Mouse (Mus musculus) brain, adult 2 months (tissue): ENCODE data around the gene Naa35.

Source experiments
- DNase-seq: peaks from one replicate; pipeline ENCODE4 v3.0.0; 2011; ENCODE audit warnings: low read depth, low spot score

Naa35 gene

GRCm38 (mm10) chr13:59637800-59638199 lies 52.7 kb downstream of the Naa35 start:
- peak; percentile 50 for DNase-seq

GRCm38 (mm10) chr13:59639368-59640177 lies 54.5 kb downstream of the Naa35 start:
- no peak for DNase-seq

GRCm38 (mm10) chr13:59640178-59640440 lies 55.0 kb downstream of the Naa35 start:
- DNase-seq, result peak; percentile 96

GRCm38 (mm10) chr13:59642818-59643217 lies 57.8 kb downstream of the Naa35 start:
- no peak for DNase-seq

GRCm38 (mm10) chr13:59645491-59645890 lies 60.4 kb downstream of the Naa35 start:
- no peak for DNase-seq

- peak; percentile 60 for DNase-seq
These were observed 61.7 kb downstream of the Naa35 start for GRCm38 (mm10) chr13:59646674-59647244.

GRCm38 (mm10) chr13:59647484-59647883 lies 62.4 kb downstream of the Naa35 start:
- no peak for DNase-seq

GRCm38 (mm10) chr13:59648598-59648997 lies 63.5 kb downstream of the Naa35 start:
- peak; percentile 91 for DNase-seq

- DNase-seq, result no peak
These were observed 64.7 kb downstream of the Naa35 start for GRCm38 (mm10) chr13:59649781-59650180.

- DNase-seq, result peak; percentile 80
These were observed 67.6 kb downstream of the Naa35 start for GRCm38 (mm10) chr13:59652651-59653050.

GRCm38 (mm10) chr13:59653136-59653535 lies 68.1 kb downstream of the Naa35 start:
- no peak for DNase-seq

- DNase-seq, result no peak
These were observed 69.4 kb downstream of the Naa35 start for GRCm38 (mm10) chr13:59654465-59654864.

GRCm38 (mm10) chr13:59655718-59656315 lies 70.8 kb downstream of the Naa35 start:
- DNase-seq, result no peak

GRCm38 (mm10) chr13:59656316-59656832 lies 71.3 kb downstream of the Naa35 start:
- DNase-seq, result peak; percentile 64

- DNase-seq, result peak; percentile 59
These were observed 71.9 kb downstream of the Naa35 start for GRCm38 (mm10) chr13:59656975-59657388.

- no peak for DNase-seq
These were observed 72.7 kb downstream of the Naa35 start for GRCm38 (mm10) chr13:59657781-59658180.

GRCm38 (mm10) chr13:59660371-59660770 lies 75.3 kb downstream of the Naa35 start:
- DNase-seq, result no peak

GRCm38 (mm10) chr13:59661387-59661786 lies 76.3 kb downstream of the Naa35 start:
- DNase-seq, result no peak

GRCm38 (mm10) chr13:59661966-59662365 lies 76.9 kb downstream of the Naa35 start:
- DNase-seq, result no peak

GRCm38 (mm10) chr13:59663939-59664712 lies 79.1 kb downstream of the Naa35 start:
- no peak for DNase-seq

- peak; percentile 51 for DNase-seq
These were observed 82.7 kb downstream of the Naa35 start for GRCm38 (mm10) chr13:59667763-59668162.

- DNase-seq, result no peak
These were observed 83.5 kb downstream of the Naa35 start for GRCm38 (mm10) chr13:59668501-59669093.
